Mouse (Mus musculus) T-cell, adult 2 months (primary cell): ENCODE results near the gene Arhgap11a.

Experiments used
- DNase-seq: peaks from one replicate; pipeline ENCODE4 v3.0.0; 2022; ENCODE audit warnings: low spot score

Gene Arhgap11a

GRCm38 (mm10) chr2:113848245-113849121 is at the start of gene Arhgap11a:
TSS of gene Arhgap11a (minus strand) at chr2:113848661.
- peak; percentile 90 for DNase-seq

GRCm38 (mm10) chr2:113893385-113894122 is 45.1 kb upstream of the Arhgap11a start:
- DNase-seq, result no peak

DNA sequence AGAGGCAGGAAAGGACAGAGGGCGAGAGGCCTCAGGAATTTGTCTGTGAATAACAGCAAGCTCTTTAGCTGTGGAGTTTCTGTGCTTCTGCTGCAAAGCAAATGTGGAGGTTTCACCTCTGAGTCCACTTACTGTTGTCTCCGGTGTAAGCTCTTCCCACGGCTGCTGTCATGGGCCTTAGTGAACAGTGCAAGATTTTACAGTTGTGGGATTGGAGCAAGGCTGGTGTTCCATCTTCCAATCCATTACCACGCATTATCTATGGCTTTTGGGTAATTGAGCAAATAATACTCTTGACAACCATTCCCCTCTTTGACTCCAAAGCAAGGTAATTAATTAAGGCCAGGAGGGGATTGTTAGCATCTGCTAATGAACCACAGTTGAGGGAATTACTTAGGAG is 38.7 kb upstream of the Arhgap11a start:
- no peak for DNase-seq

DNA sequence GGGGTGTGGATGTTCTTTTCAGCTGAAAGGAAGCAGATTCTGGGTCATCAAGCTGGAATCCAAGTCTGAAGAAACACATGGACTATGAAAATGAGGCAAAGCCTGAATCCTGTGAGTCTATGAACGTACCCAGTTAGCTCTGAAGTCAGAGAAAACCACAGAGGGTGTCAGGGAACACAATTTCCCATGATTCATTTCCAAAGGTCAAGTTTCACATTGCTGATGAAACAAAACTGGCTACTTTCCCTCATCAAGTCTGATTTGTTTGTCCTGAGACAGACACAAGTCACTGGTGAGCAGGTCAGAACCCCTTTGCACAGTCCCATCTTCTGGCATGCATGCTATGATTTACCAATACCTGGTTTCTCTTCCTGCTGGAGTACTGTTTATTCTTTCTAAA is 37.6 kb upstream of the Arhgap11a start:
- DNase-seq, result no peak

DNA sequence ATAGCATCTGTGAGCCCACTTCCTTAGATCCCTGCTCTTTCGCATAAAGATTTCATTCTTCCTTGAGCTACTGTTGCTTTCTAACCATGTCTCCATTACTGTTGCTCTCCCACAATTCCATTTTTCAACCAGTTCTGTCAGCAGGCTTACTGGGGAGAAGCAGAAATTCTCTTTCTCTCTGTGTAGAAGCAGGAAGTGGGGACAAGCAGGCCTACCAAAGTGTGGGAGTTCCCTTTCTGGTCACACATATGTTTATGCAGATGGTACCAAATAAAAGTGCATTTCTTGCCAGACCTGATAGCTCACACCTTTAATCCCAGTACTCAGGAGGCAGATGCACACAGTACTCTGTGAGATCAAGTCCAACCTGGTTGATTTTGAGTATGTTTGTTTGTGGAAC is 21.7 kb upstream of the Arhgap11a start:
- DNase-seq, result no peak

- no peak for DNase-seq
Observed at GRCm38 (mm10) chr2:113868404-113868803, 19.9 kb upstream of the Arhgap11a start.

- no peak for DNase-seq
Observed at GRCm38 (mm10) chr2:113866155-113866554, 17.7 kb upstream of the Arhgap11a start.

- DNase-seq, result no peak
Observed at GRCm38 (mm10) chr2:113849141-113849540, 680 bp upstream of the Arhgap11a start.

DNA sequence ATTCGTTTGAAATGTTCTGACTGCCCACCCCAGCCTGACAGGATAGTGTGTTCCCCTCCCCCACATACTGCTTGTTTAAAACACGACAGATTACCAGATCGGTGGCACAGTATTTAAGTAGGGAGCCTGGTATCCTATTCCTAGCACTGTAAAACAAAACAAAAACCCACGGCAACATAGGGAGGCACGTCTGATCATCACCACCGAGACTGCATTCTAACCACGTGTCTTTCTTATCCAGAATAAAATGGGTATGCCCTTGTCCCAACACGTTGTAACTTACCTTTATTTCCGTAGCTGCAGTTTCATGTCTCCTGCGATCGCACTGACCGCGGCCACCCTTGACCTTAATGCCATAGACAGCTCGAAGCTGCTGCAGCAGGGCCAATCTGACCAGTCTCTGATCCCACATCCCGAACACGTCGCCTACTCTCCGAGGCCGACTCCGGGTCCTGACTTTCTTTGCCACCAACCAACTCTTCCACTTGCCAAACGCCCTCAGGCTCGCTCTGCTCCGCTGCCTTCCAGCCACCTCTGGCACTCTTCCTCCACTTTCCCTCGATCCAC is 700 bp downstream of the Arhgap11a start:
- no peak for DNase-seq

DNA sequence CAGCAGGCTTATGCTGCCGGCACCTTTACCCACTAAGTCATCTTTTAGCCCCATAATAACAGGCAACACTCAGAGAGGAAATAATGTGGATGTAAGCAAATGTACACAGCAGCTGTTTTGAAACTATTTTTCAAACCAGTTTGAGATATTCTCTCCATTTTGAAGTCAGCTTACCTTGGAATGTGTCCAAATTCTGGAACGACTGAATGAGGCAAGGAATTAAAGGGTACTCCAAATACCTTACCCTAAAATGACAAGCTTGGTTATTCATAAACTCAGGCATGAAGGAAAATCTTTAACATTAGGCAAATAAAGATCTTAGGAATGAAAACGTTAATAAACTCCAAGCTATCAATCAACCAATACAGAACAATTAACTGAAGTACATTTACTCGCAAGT is 3.4 kb downstream of the Arhgap11a start:
- no peak for DNase-seq

DNA sequence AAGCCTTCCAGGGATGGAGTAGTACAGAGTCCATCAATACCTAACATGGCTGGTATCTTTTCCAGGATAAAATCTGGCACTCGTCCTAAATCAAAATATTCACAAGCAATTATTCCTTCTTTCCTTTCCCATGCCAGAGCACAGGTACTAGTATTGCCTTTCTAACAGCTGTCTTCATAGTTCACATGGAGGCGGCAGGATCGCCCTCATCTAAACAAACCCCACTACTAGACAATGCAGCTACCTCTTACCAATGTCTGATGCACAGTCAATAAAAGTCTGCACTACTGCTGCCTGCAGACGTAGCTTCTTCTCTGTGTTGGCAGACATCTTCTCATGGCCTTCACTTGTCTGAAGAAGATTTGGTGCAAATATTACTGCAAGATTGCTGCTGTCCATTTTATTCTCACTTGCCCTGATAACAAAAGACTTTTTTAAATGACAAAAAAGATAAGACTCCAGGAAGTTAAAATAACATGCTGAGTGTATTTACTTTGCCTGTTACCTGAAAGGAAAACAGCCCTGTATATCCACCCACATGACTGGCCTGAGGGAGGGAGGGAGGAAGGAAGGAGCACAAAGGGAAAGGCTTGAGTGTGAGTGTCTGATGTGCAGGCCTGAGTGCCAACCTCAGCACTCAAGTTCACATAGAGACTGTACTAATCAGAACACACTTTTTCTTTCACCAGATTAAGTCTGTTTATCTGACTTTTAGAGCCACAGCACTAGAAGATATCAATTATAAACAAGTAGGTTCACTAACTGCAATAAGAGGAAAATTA is 6.6 kb downstream of the Arhgap11a start:
- DNase-seq, result no peak

GRCm38 (mm10) chr2:113839488-113839887 is 9.0 kb downstream of the Arhgap11a start:
- DNase-seq, result no peak

DNA sequence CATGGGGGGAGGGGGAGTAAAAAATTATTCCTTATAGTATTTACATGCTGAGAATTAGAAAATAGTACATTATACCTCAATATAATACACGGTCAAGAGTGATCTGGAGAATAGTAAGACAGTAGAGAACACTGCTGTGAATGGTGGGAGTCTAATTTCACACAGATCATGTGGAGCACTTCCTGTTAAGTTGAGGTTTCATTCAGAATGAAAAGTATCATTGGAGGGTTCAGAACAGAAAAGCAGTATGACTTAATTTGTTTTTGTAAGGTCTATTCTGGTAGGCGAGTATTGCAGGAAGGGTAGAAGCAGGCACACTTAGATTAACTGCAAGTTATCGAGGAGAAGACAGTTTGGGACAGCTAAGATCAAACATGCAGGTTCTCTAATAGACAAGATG is 13.2 kb downstream of the Arhgap11a start:
- no peak for DNase-seq

- DNase-seq, result peak; percentile 42
Observed at GRCm38 (mm10) chr2:113828943-113829882, 19.2 kb downstream of the Arhgap11a start, which contains the start of gene Scg5. TSS of gene Scg5 (minus strand) at chr2:113829121.

DNA sequence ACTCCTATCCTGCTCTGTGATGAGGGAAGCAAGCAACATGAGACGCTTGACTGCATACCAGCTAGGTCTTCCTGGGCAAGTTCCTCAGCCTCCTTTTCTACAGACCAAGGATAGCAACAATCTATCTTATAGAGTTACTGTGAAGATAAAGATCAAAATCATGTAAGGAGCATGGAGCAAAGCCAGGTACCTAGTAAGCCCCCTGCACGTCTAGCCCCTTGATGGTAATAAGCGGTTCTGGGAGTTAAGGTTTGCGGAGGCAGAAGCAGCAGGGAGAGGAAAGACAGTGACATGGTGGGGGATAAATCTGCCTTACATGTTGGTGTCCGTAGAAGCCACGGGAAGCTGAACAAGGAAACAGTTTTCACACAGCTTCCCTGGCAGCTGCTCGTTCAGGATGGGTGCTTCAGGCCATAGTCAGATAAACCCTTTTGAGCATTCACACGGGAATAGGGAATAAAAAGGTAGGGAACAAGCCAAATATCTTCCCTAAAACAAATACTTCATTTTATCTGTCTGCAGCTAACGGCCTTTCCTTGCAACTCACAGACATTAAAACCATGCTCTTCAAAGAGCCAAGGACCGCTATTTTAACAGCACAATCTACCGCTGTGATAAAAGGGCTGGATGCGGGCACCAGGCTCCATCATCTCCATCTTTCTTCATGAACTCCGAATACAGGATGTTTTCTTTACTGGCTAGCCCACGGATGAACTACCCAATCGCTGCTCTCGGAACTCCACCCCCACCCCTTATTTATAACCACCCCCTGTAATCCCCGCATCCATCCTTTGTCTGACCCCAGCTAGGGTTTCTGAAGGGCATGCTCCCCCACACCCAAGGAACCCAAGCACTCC is 20.1 kb downstream of the Arhgap11a start:
- DNase-seq, result no peak

DNA sequence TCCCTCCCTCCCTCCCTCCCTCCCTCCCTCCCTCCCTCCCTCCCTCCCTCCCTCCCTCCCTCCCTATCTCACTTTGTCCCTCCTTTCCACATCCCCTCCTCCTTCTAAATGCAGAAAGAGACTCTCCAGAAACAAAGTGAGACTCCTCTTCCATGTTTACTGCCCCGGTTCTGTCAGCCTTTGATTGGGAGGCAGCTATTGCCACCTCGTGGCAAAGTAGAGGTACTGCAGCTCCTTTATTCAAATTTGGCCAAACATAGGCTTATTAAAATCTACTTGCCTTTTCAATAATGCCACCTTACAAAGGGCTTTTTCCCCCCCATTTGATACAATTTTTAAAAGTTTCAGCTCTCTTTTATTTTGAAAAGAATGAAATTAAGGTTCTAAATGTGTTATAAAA is 24.6 kb downstream of the Arhgap11a start:
- DNase-seq, result peak; percentile 49

GRCm38 (mm10) chr2:113822367-113822766 is 26.1 kb downstream of the Arhgap11a start:
- DNase-seq, result no peak

DNA sequence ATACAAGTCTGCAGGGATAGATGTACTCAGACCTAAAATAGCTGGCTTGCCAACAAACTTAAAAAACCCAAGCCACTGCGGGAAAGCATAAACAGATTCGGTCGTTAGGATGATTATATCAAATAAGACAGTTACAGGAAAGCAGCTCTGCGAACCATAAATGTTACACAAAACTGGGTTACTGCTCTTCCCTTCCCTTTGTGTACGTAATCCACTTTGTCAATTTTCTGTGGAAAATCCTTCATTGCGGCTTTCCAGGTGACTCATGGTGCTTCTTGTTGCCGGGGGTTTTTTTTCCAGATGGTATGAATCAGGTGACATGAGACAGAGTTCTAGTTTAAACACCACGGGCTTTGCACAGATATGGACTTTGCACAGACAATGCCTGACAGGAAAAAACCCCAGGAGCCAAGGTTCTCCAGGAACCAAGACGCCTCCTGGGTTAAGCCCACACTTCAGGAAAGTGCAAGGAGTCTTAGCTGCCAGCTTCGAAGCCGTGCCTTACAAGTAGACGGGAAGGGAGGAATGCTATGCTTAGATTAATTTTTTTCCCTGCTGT is 27.2 kb downstream of the Arhgap11a start:
- no peak for DNase-seq

DNA sequence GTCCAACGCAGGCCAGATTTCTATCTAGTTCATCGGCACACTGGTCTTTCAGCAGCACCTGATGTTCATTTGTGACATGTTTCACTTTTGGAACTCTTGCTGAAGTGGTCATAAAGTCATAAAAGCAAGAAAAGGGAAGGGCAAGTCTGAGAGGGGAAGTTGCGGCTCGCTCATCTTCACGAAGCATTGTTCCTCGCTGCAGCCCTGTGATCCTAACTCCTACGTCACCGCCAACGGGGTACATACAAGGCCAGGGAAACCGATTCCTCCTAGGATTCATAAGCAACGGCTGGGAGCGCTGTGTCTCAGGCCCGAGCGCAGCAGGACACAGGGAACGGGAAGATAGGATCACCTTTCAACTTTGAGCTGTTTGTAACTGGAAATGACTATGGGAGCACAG is 28.3 kb downstream of the Arhgap11a start:
- no peak for DNase-seq
